Mouse (Mus musculus) granulocyte monocyte progenitor cell, adult 5-6 weeks (primary cell): ENCODE measurements around the gene Irx4. TPM values are rescaled to one million over a fixed set of nuclear protein-coding genes. Genes with fewer than 3 reads are reported as not detected.

Experiments used
- total RNA-seq, 2 experiments: library from RNA; stranded (forward) in 1 of 2; stranded (reverse) in 1 of 2; fragments of 200-712, 200-1000 nt in 1 of 2; fragments of >200 nt in 1 of 2; fragmentation: Nextera tagmentation in 1 of 2; gene quantifications; 2 replicates each; pipeline ENCODE4 v1.2.3; 2014 to 2017

The Irx4 gene
- total RNA-seq, 2 experiments from 2014 or later = not detected

Other genes starting within 250 kb of the Irx4 start
- 97.8 and 116 TPM in 2 replicates for gene Mrpl36, start 68.0 kb downstream of the Irx4 start, total RNA-seq (2014; fragmentation: Nextera tagmentation)
- 37.9 and 66.9 TPM in 2 replicates for gene Mrpl36, start 68.0 kb downstream of the Irx4 start, total RNA-seq (2017)
- gene Ndufs6, start 68.1 kb downstream of the Irx4 start, total RNA-seq (2014; fragmentation: Nextera tagmentation) = 207 and 242 TPM in 2 replicates
- gene Ndufs6, start 68.1 kb downstream of the Irx4 start, total RNA-seq (2017) = 98.5 and 102 TPM in 2 replicates
- 16.0 and 19.0 TPM in 2 replicates for gene Lpcat1, start 206.7 kb downstream of the Irx4 start, total RNA-seq (2014; fragmentation: Nextera tagmentation)
- 19.8 and 32.3 TPM in 2 replicates for gene Lpcat1, start 206.7 kb downstream of the Irx4 start, total RNA-seq (2017)